In genomic region chr3:79218566-79219051, GRCm38 (mm10) we compare ENCODE assay signal across 10 mouse cellular contexts.
DNase-seq lines count a peak whose midpoint lies in the region; ATAC-seq and TF ChIP-seq lines count a peak whose summit lies in the region.
"Had no signal": no experiment of that assay in that cellular context is flagged by ENCODE, and none has a peak within 500 bp of the region (broad histone marks: within the 10 kb centered on the region; RNA-seq: fewer than 3 reads in every experiment).

No protein-coding gene starts in this region.

- H3K9me3 ChIP-seq in lung, embryonic 16.5 days (ENCODE audit: control insufficient read depth, low read length) = no peaks in the 10 kb centered on the region
- no peaks in the 10 kb centered on the region for H3K9me3 ChIP-seq in heart, embryonic 16.5 days (replicated peaks; ENCODE audit: control insufficient read depth, low read length)
- H3K9me3 ChIP-seq: liver, embryonic 15.5 days had no signal

- peak overlapping the region; percentile 32 for H3K4me3 ChIP-seq in gastrocnemius, adult 2 months
- no peak overlapping the region for H3K4me3 ChIP-seq in lung, embryonic 16.5 days (ENCODE audit: low read length)
- no peak overlapping the region for H3K4me3 ChIP-seq in lung, adult 2 months (replicated peaks; ENCODE audit: extremely low read depth, low read depth, low read length)
- H3K4me3 ChIP-seq in heart, embryonic 16.5 days (ENCODE audit: low read length) = no peak overlapping the region
- no peak overlapping the region for H3K4me3 ChIP-seq in small intestine, adult 2 months (ENCODE audit: low read depth, low read length)
- H3K4me3 ChIP-seq: liver, embryonic 15.5 days had no signal

- ATAC-seq in lung, embryonic 16.5 days (ENCODE audit: low read depth) = no peak
- ATAC-seq in heart, embryonic 16.5 days (replicated peaks; ENCODE audit: extremely low read depth, insufficient read depth, low FRiP score) = no peak

- no peak for TF ChIP-seq CTCF in gastrocnemius, adult 2 months (IDR thresholded peaks at IDR 0.05)
- TF ChIP-seq CTCF in lung, adult 2 months (IDR thresholded peaks at IDR 0.05; ENCODE audit: insufficient read depth, low read length) = no peak
- no peak for TF ChIP-seq CTCF in small intestine, adult 2 months (IDR thresholded peaks at IDR 0.05; ENCODE audit: extremely low read depth, insufficient read length, insufficient replicate concordance, low read depth, low read length)

- peak overlapping the region; percentile 83 for H3K27ac ChIP-seq in gastrocnemius, adult 2 months
- H3K27ac ChIP-seq in lung, embryonic 16.5 days (ENCODE audit: low read length) = peak overlapping the region; percentile 49
- H3K27ac ChIP-seq in heart, embryonic 16.5 days (ENCODE audit: low read length) = peak overlapping the region; percentile 68
- 0 out of 2 replicates have a peak overlapping the region, but pooled peaks have one; percentile 27 for H3K27ac ChIP-seq in small intestine, adult 2 months (ENCODE audit: insufficient read depth, low read depth, low read length)
- H3K27ac ChIP-seq: liver, embryonic 15.5 days had no signal

- peaks cover 18% of the 10 kb centered on the region for H3K4me1 ChIP-seq in lung, embryonic 16.5 days (replicated peaks; ENCODE audit: control insufficient read depth, insufficient read depth, low read length)
- H3K4me1 ChIP-seq in lung, adult 2 months (ENCODE audit: control insufficient read depth, insufficient read depth, low read length) = peaks cover 20% of the 10 kb centered on the region
- peaks cover 22% of the 10 kb centered on the region for H3K4me1 ChIP-seq in heart, embryonic 16.5 days (ENCODE audit: control insufficient read depth, insufficient read depth, low read length)
- H3K4me1 ChIP-seq in small intestine, adult 2 months (ENCODE audit: control insufficient read depth, insufficient read depth, insufficient read length, low read length) = peaks cover 17% of the 10 kb centered on the region; the same call in 1 of the 2 replicates

- no peak overlapping the region for H3K9ac ChIP-seq in lung, embryonic 16.5 days (ENCODE audit: low read length)
- H3K9ac ChIP-seq in heart, embryonic 16.5 days (ENCODE audit: low read length) = no peak overlapping the region
- H3K9ac ChIP-seq: liver, embryonic 15.5 days had no signal

- H3K36me3 ChIP-seq in lung, embryonic 16.5 days (ENCODE audit: control insufficient read depth, insufficient read depth, low read length) = no peaks in the 10 kb centered on the region
- H3K36me3 ChIP-seq in heart, embryonic 16.5 days (ENCODE audit: control insufficient read depth, insufficient read depth) = no peaks in the 10 kb centered on the region
- H3K36me3 ChIP-seq in small intestine, adult 2 months (ENCODE audit: control insufficient read depth, insufficient read depth, low read length) = no peaks in the 10 kb centered on the region
- H3K36me3 ChIP-seq: liver, embryonic 15.5 days had no signal

- no peaks in the 10 kb centered on the region for H3K27me3 ChIP-seq in lung, embryonic 16.5 days (ENCODE audit: control insufficient read depth, insufficient read depth, low read depth, low read length)
- no peaks in the 10 kb centered on the region for H3K27me3 ChIP-seq in heart, embryonic 16.5 days (ENCODE audit: control insufficient read depth, insufficient read depth, low read length)
- no peaks in the 10 kb centered on the region for H3K27me3 ChIP-seq in small intestine, adult 2 months (ENCODE audit: control insufficient read depth, insufficient read depth, low read length)
- H3K27me3 ChIP-seq: liver, embryonic 15.5 days had no signal

- DNase-seq in gastrocnemius, adult 2 months = no peak
- DNase-seq in gastrocnemius, postnatal 36 days = no peak
- no peak for DNase-seq in lung, adult 2 months
- no peak for DNase-seq in cerebellum, adult 8-10 months
- DNase-seq in thymus, postnatal 0 days (ENCODE audit: low spot score) = no peak
- DNase-seq: adrenal gland, postnatal 36 days had no signal

- no peak overlapping the region for H3K4me2 ChIP-seq in lung, embryonic 16.5 days (ENCODE audit: low read depth, low read length)
- no peak overlapping the region for H3K4me2 ChIP-seq in heart, embryonic 16.5 days (ENCODE audit: low read depth, low read length)
- H3K4me2 ChIP-seq: liver, embryonic 15.5 days had no signal

- intact Hi-C loops in gastrocnemius, adult 2 months (cut with DNase I) = loop anchor here (2.0 kb wide), 1 partner anchor 14 kb away; no protein-coding TSS in a partner anchor
- intact Hi-C loops in gastrocnemius, postnatal 36 days (cut with DNase I) = no loop called here

- WGBS in lung, embryonic 16.5 days = 42% methylated on average over 4 of the region's 4 CpGs
- 32% methylated on average over 4 of the region's 4 CpGs for WGBS in lung, adult 2 months
- 45% methylated on average over 4 of the region's 4 CpGs for WGBS in heart, embryonic 16.5 days
- 73% methylated on average over 4 of the region's 4 CpGs for WGBS in small intestine, adult 2 months

- no peak for TF ChIP-seq POLR2A in lung, adult 2 months (IDR thresholded peaks at IDR 0.05; ENCODE audit: borderline replicate concordance, extremely low read depth, low read depth, low read length)
- TF ChIP-seq POLR2A in small intestine, adult 2 months (IDR thresholded peaks at IDR 0.05; ENCODE audit: low read depth, low read length) = no peak

Comparison
In these comparisons a context has a peak if more than half of its experiments do, and no peak if none do; other contexts are left out.
1. H3K27ac ChIP-seq: peak in every context shown above with its lines; median percentile 83 in gastrocnemius, adult 2 months; 68 in heart, embryonic 16.5 days; 49 in lung, embryonic 16.5 days; 27 in small intestine, adult 2 months.